Mouse (Mus musculus): Measurements from ENCODE around the gene Ndufs5. TPM values are rescaled to one million over a fixed set of nuclear protein-coding genes. Genes with fewer than 3 reads are reported as not detected.
A peak's percentile ranks its signal among the peaks of the same experiment; 100 is the strongest.

Ndufs5 gene
- total RNA-seq, 1 experiment: 92.9 TPM

DNA sequence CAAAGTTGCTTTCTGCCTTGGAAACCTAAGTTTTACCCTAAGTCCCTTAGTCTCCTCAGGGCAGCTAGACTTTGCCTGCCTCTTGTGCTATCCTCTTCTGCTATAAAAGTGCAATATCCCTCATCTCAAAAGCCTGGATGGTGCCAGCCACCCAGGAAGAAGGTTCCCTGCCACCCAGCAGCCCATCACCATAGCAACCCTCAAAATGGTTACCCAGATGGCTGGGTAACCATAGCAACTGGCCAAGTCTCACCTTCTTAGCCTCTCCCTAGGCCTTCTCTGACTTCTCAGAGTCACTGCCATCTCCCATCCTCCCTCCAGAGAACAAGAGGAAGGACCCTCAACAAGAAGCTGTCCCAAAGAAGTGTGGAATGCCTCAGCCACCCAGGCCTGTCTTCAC lies 47.4 kb downstream of the Ndufs5 start:
- Histone ChIP-seq H3K4me3 (ENCODE audit: insufficient read depth in 1 of 2, low read depth in 1 of 2, low read length in 2 of 2, poor library complexity in 1 of 2, severe bottlenecking in 1 of 2) (no peak overlapping the region), H3K36me3 (ENCODE audit: control insufficient read depth, insufficient read depth, low read length, poor library complexity, severe bottlenecking) (no peaks in the 10 kb centered on the region), H3K9ac (ENCODE audit: insufficient read depth, low read depth, low read length, poor library complexity, severe bottlenecking) (no peak overlapping the region), H3K27ac (ENCODE audit: insufficient read depth, low read depth, low read length, poor library complexity, severe bottlenecking) (no peak overlapping the region; the same call in 1 of the 2 replicates), H3K4me1 (ENCODE audit: control insufficient read depth in 2 of 2, insufficient read depth in 2 of 2, low read length in 2 of 2, poor library complexity in 1 of 2) (peaks cover 13 to 26% of the 10 kb centered on the region in 2 experiments), H3K9me3 (ENCODE audit: control insufficient read depth, insufficient read depth, low read depth, low read length) (no peaks in the 10 kb centered on the region)
- no peak for DNase-seq (ENCODE audit: low read depth, low spot score)
- in situ Hi-C loops (cut with MboI; ENCODE audit: low sequenced_read_pairs in 2 of 2, unreplicated experiment in 2 of 2): no loop called here
- TF ChIP-seq HCFC1 (IDR thresholded peaks at IDR 0.05; ENCODE audit: borderline replicate concordance, insufficient read depth, low read length) (no peak), CHD2 (IDR thresholded peaks at IDR 0.05; ENCODE audit: low read depth, low read length) (no peak), ZNF384 (IDR thresholded peaks at IDR 0.05; ENCODE audit: low read depth, low read length) (no peak), MAFK (IDR thresholded peaks at IDR 0.05; ENCODE audit: insufficient read depth, low read depth, low read length) (no peak), ZC3H11A (IDR thresholded peaks at IDR 0.05; ENCODE audit: borderline replicate concordance, low read depth, low read length) (no peak)

- DNase-seq (ENCODE audit: low read depth, low spot score): no peak
- no peaks in the 10 kb centered on the region for H3K36me3 ChIP-seq (ENCODE audit: control insufficient read depth, insufficient read depth, low read length, poor library complexity, severe bottlenecking)
- peaks cover 13 to 26% of the 10 kb centered on the region in 2 experiments for H3K4me1 ChIP-seq (ENCODE audit: control insufficient read depth in 2 of 2, insufficient read depth in 2 of 2, low read length in 2 of 2, poor library complexity in 1 of 2)
- H3K9me3 ChIP-seq (ENCODE audit: control insufficient read depth, insufficient read depth, low read depth, low read length): no peaks in the 10 kb centered on the region
- H3K4me3 ChIP-seq (ENCODE audit: insufficient read depth in 1 of 2, low read depth in 1 of 2, low read length in 2 of 2, poor library complexity in 1 of 2, severe bottlenecking in 1 of 2): no peak overlapping the region
- in situ Hi-C loops (cut with MboI; ENCODE audit: low sequenced_read_pairs in 2 of 2, unreplicated experiment in 2 of 2): no loop called here
- TF ChIP-seq CHD2 (IDR thresholded peaks at IDR 0.05; ENCODE audit: low read depth, low read length) (no peak), ZC3H11A (IDR thresholded peaks at IDR 0.05; ENCODE audit: borderline replicate concordance, low read depth, low read length) (no peak), HCFC1 (IDR thresholded peaks at IDR 0.05; ENCODE audit: borderline replicate concordance, insufficient read depth, low read length) (no peak), ZNF384 (IDR thresholded peaks at IDR 0.05; ENCODE audit: low read depth, low read length) (no peak), MAFK (IDR thresholded peaks at IDR 0.05; ENCODE audit: insufficient read depth, low read depth, low read length) (no peak)
- H3K9ac ChIP-seq (ENCODE audit: insufficient read depth, low read depth, low read length, poor library complexity, severe bottlenecking): peak overlapping the region; percentile 35; the same call in 1 of the 2 replicates
- no peak overlapping the region; the same call in 1 of the 2 replicates for H3K27ac ChIP-seq (ENCODE audit: insufficient read depth, low read depth, low read length, poor library complexity, severe bottlenecking)
Observed at GRCm38 (mm10) chr4:123669696-123670095, 48.3 kb downstream of the Ndufs5 start.

- Histone ChIP-seq H3K9ac (ENCODE audit: insufficient read depth, low read depth, low read length, poor library complexity, severe bottlenecking) (peak overlapping the region; percentile 36; the same call in 1 of the 2 replicates), H3K4me1 (ENCODE audit: control insufficient read depth in 2 of 2, insufficient read depth in 2 of 2, low read length in 2 of 2, poor library complexity in 1 of 2) (peaks cover 13 to 26% of the 10 kb centered on the region in 2 experiments), H3K9me3 (ENCODE audit: control insufficient read depth, insufficient read depth, low read depth, low read length) (no peaks in the 10 kb centered on the region), H3K27ac (ENCODE audit: insufficient read depth, low read depth, low read length, poor library complexity, severe bottlenecking) (peak overlapping the region; percentile 94; the same call in 1 of the 2 replicates), H3K4me3 (ENCODE audit: insufficient read depth in 1 of 2, low read depth in 1 of 2, low read length in 2 of 2, poor library complexity in 1 of 2, severe bottlenecking in 1 of 2) (peak overlapping the region; percentile 20 to 32), H3K36me3 (ENCODE audit: control insufficient read depth, insufficient read depth, low read length, poor library complexity, severe bottlenecking) (no peaks in the 10 kb centered on the region)
- in situ Hi-C loops (cut with MboI; ENCODE audit: low sequenced_read_pairs in 2 of 2, unreplicated experiment in 2 of 2): no loop called here
- peak; percentile 91 for DNase-seq (ENCODE audit: low read depth, low spot score)
- TF ChIP-seq CHD2 (IDR thresholded peaks at IDR 0.05; ENCODE audit: low read depth, low read length) (peak; percentile 71; the same call in 1 of the 2 replicates), ZC3H11A (IDR thresholded peaks at IDR 0.05; ENCODE audit: borderline replicate concordance, low read depth, low read length) (peak; percentile 98), ZNF384 (IDR thresholded peaks at IDR 0.05; ENCODE audit: low read depth, low read length) (0 out of 2 replicates have a peak, but pooled peaks have one; percentile 17), HCFC1 (IDR thresholded peaks at IDR 0.05; ENCODE audit: borderline replicate concordance, insufficient read depth, low read length) (no peak), MAFK (IDR thresholded peaks at IDR 0.05; ENCODE audit: insufficient read depth, low read depth, low read length) (0 out of 2 replicates have a peak, but pooled peaks have one; percentile 22)
Observed at GRCm38 (mm10) chr4:123667260-123667867, 50.6 kb downstream of the Ndufs5 start.

GRCm38 (mm10) chr4:123666517-123666916 lies 51.5 kb downstream of the Ndufs5 start:
- no peak overlapping the region; a peak in 1 of 4 replicates for H3K4me3 ChIP-seq (ENCODE audit: insufficient read depth in 1 of 2, low read depth in 1 of 2, low read length in 2 of 2, poor library complexity in 1 of 2, severe bottlenecking in 1 of 2)
- no peak for DNase-seq (ENCODE audit: low read depth, low spot score)
- peak overlapping the region; percentile 94; the same call in 1 of the 2 replicates for H3K27ac ChIP-seq (ENCODE audit: insufficient read depth, low read depth, low read length, poor library complexity, severe bottlenecking)
- TF ChIP-seq ZC3H11A (IDR thresholded peaks at IDR 0.05; ENCODE audit: borderline replicate concordance, low read depth, low read length) (no peak), MAFK (IDR thresholded peaks at IDR 0.05; ENCODE audit: insufficient read depth, low read depth, low read length) (peak; percentile 96)
- in situ Hi-C loops (cut with MboI; ENCODE audit: low sequenced_read_pairs in 2 of 2, unreplicated experiment in 2 of 2): no loop called here
- peaks cover 13 to 30% of the 10 kb centered on the region in 2 experiments for H3K4me1 ChIP-seq (ENCODE audit: control insufficient read depth in 2 of 2, insufficient read depth in 2 of 2, low read length in 2 of 2, poor library complexity in 1 of 2)
- peak overlapping the region; percentile 21; the same call in 1 of the 2 replicates for H3K9ac ChIP-seq (ENCODE audit: insufficient read depth, low read depth, low read length, poor library complexity, severe bottlenecking)
- no peaks in the 10 kb centered on the region for H3K9me3 ChIP-seq (ENCODE audit: control insufficient read depth, insufficient read depth, low read depth, low read length)
- H3K36me3 ChIP-seq (ENCODE audit: control insufficient read depth, insufficient read depth, low read length, poor library complexity, severe bottlenecking): no peaks in the 10 kb centered on the region
